Mouse (Mus musculus): ENCODE measurements around the gene Ift81.

Ift81 gene

DNA sequence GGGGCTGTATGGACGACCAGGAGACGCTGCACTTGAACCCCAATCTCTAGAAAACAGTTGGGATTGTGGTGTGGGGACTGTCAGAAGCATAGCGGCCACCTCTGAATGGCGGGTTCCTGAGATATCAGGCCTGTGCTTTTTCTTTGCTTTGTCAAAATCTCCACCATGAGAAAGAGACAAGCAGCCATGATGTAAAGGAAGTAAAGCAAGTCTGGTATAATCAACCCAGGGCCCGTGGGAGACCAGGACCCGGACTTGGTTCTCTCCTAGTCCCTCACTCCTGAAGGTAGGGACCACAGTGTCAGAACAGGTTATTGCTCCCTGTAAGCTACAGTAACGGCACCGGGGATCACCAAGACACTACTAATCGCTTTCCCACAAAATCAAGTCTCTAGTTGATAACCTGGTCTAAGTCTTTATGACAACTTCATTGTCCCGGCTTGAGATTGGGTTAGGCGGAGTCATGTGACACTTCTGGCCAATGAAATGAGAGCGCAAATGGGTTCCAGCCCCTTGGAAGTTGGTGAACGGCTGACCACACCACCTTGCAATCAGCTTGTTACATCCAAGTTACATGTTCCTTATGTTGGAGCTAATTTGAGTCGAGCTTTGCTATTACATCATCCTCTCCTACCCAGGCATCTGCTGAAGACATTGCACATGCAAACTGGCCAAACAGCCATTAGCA lies 11.4 kb upstream of the Ift81 start:
- DNase-seq (ENCODE audit: extremely low spot score, low spot score): no peak

DNA sequence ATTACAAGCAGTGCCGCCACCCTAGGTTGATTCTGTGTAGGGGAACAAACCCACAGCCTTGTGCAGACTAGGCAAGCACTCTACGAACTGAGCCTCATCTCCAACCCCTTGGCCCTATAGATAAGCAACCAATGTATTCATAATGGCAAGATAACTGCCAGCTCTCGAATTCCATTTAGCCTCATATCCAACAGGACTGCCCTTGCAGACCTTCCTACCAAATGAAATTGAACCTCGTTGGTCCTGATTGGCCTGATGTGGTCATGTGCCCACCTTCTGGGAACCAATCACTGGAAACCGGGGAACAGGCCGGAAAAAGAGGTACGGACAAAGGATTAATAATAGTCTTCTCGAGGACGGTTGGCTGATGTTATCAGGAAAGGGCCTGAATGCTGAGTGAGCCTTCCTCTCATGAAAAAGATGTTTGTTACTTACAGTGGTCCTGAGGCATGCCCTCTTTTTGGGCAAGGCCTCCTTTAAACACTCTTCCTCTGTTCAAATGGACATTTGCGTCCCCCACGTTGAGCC lies 10.7 kb upstream of the Ift81 start:
- no peak for DNase-seq (ENCODE audit: extremely low spot score, low spot score)

DNA sequence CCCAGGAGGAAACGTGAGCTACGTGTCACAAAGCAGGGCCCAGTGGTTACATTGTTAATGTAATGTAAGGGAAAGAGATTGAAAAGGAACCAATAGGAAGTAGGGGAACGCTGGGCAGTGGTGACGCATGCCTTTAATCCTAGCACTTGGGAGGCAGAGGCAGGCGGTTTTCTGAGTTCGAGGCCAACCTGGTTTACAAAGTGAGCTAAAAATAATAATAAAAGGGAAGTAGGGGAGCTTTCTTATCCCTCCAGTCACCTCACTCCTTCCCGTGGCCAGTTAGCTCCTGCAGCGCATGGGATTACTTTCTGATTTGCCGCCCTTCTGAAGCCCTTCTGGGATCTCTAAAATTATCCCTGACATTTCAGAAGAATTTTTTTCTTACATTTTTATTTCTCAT lies 9.5 kb upstream of the Ift81 start:
- DNase-seq (ENCODE audit: extremely low spot score, low spot score): no peak

DNA sequence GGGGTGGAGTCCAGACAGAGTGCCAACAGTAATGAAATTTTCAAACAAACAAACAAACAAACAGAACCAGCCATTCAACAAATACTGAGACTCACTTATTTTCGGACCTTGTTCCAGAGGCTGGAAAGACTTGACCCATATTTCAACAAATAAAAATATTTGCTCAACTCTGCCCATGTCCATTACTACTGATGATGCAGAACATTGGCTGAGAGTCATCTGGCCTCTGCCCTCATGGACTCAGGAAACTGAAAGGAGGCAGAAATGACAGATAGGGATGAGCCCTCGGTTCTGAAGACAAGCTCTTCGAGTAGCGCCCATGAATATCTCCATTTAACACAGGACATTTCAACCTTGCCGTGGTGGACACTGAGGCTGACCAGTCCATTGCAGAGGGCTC lies 8.2 kb upstream of the Ift81 start:
- DNase-seq (ENCODE audit: extremely low spot score, low spot score): no peak

DNA sequence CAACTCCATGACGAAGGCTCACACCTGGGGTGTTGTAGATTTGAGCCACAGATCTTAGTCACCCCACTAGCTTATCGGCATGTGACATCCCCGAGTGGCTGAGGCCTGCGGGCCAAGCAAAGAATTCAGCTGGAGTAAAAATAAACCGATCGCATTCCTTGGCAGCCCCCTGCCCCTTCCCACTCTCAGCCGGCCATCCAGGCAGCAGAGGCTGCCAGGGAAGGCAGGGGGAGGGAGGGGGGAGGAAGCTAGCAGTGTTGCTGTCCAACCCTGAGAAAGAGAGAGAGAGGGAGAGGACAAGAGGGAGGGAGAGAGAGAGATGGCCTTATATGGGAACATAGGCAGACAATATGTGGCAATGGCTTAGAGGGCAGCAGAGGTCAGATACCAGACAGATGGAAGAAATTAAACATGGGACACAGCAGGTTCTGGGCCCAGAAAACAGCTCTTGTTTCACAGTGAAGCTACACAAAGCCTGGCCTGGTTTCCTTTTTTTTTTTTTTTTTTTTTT lies 7.1 kb upstream of the Ift81 start:
- peak; percentile 67 for DNase-seq (ENCODE audit: extremely low spot score, low spot score)

DNA sequence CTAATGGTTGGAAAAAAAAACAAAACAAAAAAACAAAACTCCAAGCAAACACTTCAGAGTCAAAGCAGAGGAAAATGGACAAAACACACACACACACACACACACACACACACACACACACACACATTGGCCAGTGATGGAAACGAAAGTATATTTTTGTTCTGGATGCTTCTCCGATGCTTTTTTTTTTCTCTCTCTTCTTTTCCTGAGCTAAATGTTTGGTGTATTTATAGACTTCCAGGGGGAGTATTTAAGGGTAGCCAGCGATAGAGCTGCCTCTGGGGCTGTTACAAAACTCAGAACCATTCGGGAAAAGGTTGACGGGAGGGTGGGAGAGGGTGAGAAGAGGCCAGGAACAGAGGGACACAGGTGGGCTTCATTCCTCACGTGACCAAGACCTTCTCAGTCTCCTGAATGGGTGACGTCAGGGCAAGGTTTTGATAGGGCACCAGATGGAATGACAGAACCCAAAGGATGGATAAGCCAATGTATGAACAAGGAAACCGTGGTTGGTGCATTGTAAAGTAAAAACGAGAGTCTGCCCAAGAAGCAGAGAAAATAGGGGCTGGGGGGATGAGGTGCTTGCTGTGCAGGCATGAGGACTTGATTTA lies 5.5 kb upstream of the Ift81 start:
- DNase-seq (ENCODE audit: extremely low spot score, low spot score): no peak

DNA sequence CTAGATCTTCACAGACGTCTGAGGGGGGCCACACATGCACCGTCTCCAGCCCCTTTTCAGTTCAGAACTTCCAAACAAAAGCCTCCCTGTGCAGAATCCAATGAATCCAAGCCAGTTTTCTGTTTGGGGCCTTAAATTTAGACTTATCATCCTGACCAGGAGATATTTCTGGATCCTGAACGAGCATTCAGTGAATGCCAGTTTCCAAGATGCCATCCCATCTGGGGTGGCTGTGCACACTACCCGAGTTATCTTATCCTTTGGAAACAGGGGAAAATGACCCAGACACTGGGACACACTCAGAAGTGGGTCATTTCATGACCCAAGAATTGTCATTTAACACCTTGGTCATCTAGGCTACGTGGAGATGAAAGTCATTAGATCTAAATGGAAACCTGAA lies 3.4 kb upstream of the Ift81 start:
- no peak for DNase-seq (ENCODE audit: extremely low spot score, low spot score)

GRCm38 (mm10) chr5:122611651-122612050 lies 2.7 kb downstream of the Ift81 start:
- DNase-seq (ENCODE audit: extremely low spot score, low spot score): no peak

- DNase-seq (ENCODE audit: extremely low spot score, low spot score): no peak
Observed at GRCm38 (mm10) chr5:122604894-122605293, 9.4 kb downstream of the Ift81 start.

DNA sequence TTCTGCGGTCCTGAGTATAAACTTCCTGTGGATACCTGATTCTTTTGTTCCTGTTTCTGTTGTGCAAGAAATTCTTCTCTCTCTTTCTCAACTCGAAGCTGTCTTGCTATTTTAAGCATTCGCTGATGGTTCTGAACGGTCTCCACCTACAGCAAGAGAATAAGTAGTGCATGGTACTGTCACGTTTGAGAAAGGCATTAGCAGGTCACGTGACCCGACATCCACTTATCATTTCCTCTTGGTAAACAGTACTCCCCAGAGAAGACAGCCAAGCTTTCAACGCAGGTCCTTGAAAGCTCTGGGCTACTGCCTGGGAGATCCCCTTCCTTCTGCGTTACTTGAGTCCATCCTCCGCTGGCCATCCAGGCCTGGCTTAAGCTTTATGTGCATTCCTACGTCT lies 12.1 kb downstream of the Ift81 start:
- DNase-seq (ENCODE audit: extremely low spot score, low spot score): no peak

GRCm38 (mm10) chr5:122595470-122595869 lies 18.8 kb downstream of the Ift81 start:
- no peak for DNase-seq (ENCODE audit: extremely low spot score, low spot score)

- no peak for DNase-seq (ENCODE audit: extremely low spot score, low spot score)
Observed at GRCm38 (mm10) chr5:122589891-122590290, 24.4 kb downstream of the Ift81 start.

- DNase-seq (ENCODE audit: extremely low spot score, low spot score): no peak
Observed at GRCm38 (mm10) chr5:122585546-122585945, 28.8 kb downstream of the Ift81 start.

GRCm38 (mm10) chr5:122584093-122584492 lies 30.2 kb downstream of the Ift81 start:
- no peak for DNase-seq (ENCODE audit: extremely low spot score, low spot score)

DNA sequence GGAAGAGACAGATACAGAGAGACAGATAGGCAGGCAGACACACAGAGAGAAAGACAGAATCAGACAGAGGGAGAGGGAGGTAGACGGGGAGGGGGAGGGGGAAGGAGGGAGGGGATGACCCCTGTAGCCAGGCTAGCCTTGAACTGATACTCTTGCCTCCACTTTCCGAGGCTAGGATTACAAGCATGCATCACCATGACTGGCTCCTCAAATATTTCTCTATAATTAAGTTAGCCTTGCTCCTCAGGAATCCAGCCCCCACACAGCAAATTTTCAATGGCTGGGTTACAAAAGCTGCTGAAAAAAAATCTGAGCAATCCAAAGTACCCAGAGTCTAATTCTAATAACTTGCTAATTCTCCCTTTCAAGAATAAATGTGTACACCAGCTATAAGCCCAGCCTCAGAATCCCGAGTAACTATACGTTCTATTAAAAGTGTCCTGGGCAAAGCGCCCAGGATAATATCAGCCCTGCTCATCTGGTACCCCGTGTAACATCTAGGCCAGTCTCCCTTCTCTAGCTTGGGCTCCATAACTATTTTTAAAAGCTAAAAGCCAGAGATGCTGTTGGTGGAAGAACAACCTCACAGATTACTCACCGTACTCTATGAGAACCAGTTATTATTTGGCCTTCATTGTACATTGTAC lies 37.5 kb downstream of the Ift81 start:
- no peak for DNase-seq (ENCODE audit: extremely low spot score, low spot score)

DNA sequence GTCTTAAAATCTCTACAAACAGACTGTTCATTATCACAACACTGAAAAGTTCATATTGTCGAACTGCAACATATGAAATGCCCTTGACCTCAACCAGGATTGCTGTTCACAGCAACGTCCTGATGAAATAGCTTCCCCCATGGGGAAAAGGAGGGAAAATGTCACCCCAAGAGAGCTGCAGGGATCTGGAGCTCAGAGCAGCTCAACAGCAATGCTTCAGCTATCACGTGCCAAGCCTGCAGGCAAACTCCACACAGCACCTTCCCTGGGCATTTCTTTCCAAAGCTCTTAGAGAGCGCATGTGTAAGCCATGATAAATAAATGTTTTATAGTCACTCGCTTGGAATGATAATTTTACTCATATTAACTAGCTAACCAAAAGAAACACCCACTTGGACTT lies 42.3 kb downstream of the Ift81 start:
- DNase-seq (ENCODE audit: extremely low spot score, low spot score): no peak

GRCm38 (mm10) chr5:122566626-122567025 lies 47.7 kb downstream of the Ift81 start:
- no peak for DNase-seq (ENCODE audit: extremely low spot score, low spot score)

DNA sequence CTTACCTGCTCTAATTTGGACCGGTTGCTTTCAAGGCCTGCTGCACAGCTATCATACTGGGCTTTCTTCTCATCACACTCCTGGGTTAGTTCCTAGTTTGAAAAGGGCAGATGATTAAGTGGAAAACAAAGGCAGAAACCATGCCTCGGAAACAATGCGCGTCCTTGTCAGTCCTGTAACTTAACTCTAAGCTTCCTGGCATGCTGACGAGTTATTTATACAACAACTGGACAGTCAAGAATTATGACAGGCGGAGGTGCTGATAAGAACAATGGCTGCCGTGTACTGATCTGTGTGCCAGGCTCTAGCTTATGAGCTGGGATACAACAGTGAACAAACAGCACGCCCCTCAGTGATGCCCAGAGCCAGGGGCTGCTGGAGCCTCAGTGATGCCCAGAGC lies 53.7 kb downstream of the Ift81 start:
- no peak for DNase-seq (ENCODE audit: extremely low spot score, low spot score)

- DNase-seq (ENCODE audit: extremely low spot score, low spot score): no peak
Observed at GRCm38 (mm10) chr5:122558127-122558526, 56.2 kb downstream of the Ift81 start.

GRCm38 (mm10) chr5:122555107-122555506 lies 59.2 kb downstream of the Ift81 start:
- DNase-seq (ENCODE audit: extremely low spot score, low spot score): no peak

GRCm38 (mm10) chr5:122552638-122553037 lies 61.7 kb downstream of the Ift81 start:
- no peak for DNase-seq (ENCODE audit: extremely low spot score, low spot score)

DNA sequence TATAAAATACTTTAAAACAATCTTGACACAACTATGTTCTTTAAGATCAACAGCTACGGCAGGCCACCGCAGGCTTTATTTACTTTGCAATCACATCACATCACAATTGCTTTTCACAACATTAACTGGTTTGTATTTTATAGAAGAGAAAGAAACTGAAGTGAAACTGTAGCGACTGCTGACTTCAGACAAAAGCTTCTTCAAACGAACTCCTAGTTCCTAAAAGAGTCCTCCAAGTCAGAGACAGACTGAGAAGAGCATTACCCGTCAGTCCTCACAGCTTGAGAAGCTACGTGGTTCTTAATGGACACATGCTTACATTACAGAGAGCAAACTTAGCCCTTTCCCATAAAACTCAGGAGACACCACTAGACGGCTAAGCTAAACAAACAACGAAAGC lies 63.9 kb downstream of the Ift81 start:
- no peak for DNase-seq (ENCODE audit: extremely low spot score, low spot score)
